Mouse (Mus musculus): Measurements from ENCODE around the gene Cdc7. TPM values are rescaled to one million over a fixed set of nuclear protein-coding genes. Genes with fewer than 3 reads are reported as not detected.

Gene Cdc7
- polyA plus RNA-seq, 1 experiment: 17.1 TPM

- no peaks in the 10 kb centered on the region for H3K4me1 ChIP-seq (ENCODE audit: control insufficient read depth, insufficient read depth, low read length)
- H3K27ac ChIP-seq (ENCODE audit: insufficient read depth, low read length): no peak overlapping the region
- TF ChIP-seq POLR2A (IDR thresholded peaks at IDR 0.05; ENCODE audit: low read depth, low read length): no peak
- TF ChIP-seq CTCF (IDR thresholded peaks at IDR 0.05; ENCODE audit: borderline replicate concordance, insufficient read depth, low read length): no peak
- H3K4me3 ChIP-seq (ENCODE audit: insufficient read depth, low read length): no peak overlapping the region
These were observed 25.7 kb downstream of the Cdc7 start for GRCm38 (mm10) chr5:106989786-106990185.

- Histone ChIP-seq H3K4me1 (ENCODE audit: control insufficient read depth, insufficient read depth, low read length) (no peaks in the 10 kb centered on the region; the same call in 1 of the 2 replicates), H3K4me3 (ENCODE audit: insufficient read depth, low read length) (no peak overlapping the region), H3K27ac (ENCODE audit: insufficient read depth, low read length) (peak overlapping the region; percentile 51; the same call in 1 of the 2 replicates)
- TF ChIP-seq POLR2A (IDR thresholded peaks at IDR 0.05; ENCODE audit: low read depth, low read length) (no peak), CTCF (IDR thresholded peaks at IDR 0.05; ENCODE audit: borderline replicate concordance, insufficient read depth, low read length) (peak; percentile 90)
These were observed 26.6 kb downstream of the Cdc7 start for GRCm38 (mm10) chr5:106990639-106991299.

GRCm38 (mm10) chr5:106991300-106991929 is 27.3 kb downstream of the Cdc7 start:
- H3K4me1 ChIP-seq (ENCODE audit: control insufficient read depth, insufficient read depth, low read length): no peaks in the 10 kb centered on the region; the same call in 1 of the 2 replicates
- peak overlapping the region; percentile 51 for H3K27ac ChIP-seq (ENCODE audit: insufficient read depth, low read length)
- H3K4me3 ChIP-seq (ENCODE audit: insufficient read depth, low read length): no peak overlapping the region
- TF ChIP-seq POLR2A (IDR thresholded peaks at IDR 0.05; ENCODE audit: low read depth, low read length) (no peak), CTCF (IDR thresholded peaks at IDR 0.05; ENCODE audit: borderline replicate concordance, insufficient read depth, low read length) (no peak)

- Histone ChIP-seq H3K27ac (ENCODE audit: insufficient read depth, low read length) (no peak overlapping the region), H3K4me1 (ENCODE audit: control insufficient read depth, insufficient read depth, low read length) (peaks cover 2% of the 10 kb centered on the region; the same call in 1 of the 2 replicates)
- TF ChIP-seq POLR2A (IDR thresholded peaks at IDR 0.05; ENCODE audit: low read depth, low read length) (no peak), CTCF (IDR thresholded peaks at IDR 0.05; ENCODE audit: borderline replicate concordance, insufficient read depth, low read length) (no peak)
These were observed 30.6 kb downstream of the Cdc7 start for GRCm38 (mm10) chr5:106994716-106995115.

GRCm38 (mm10) chr5:106995886-106996538 is 31.9 kb downstream of the Cdc7 start:
- TF ChIP-seq POLR2A (IDR thresholded peaks at IDR 0.05; ENCODE audit: low read depth, low read length) (no peak), CTCF (IDR thresholded peaks at IDR 0.05; ENCODE audit: borderline replicate concordance, insufficient read depth, low read length) (no peak)
- H3K4me1 ChIP-seq (ENCODE audit: control insufficient read depth, insufficient read depth, low read length): peaks cover 2% of the 10 kb centered on the region; the same call in 1 of the 2 replicates
- H3K27ac ChIP-seq (ENCODE audit: insufficient read depth, low read length): peak overlapping the region; percentile 1; the same call in 1 of the 2 replicates
- H3K4me3 ChIP-seq (ENCODE audit: insufficient read depth, low read length): no peak overlapping the region

More at GRCm38 (mm10) chr5:106994716-106995115, 30.6 kb downstream of the Cdc7 start:
- H3K4me3 ChIP-seq (ENCODE audit: insufficient read depth, low read length): no peak overlapping the region

GRCm38 (mm10) chr5:106996539-106997244 is 32.6 kb downstream of the Cdc7 start:
- peak overlapping the region; percentile 1; the same call in 1 of the 2 replicates for H3K27ac ChIP-seq (ENCODE audit: insufficient read depth, low read length)
- TF ChIP-seq CTCF (IDR thresholded peaks at IDR 0.05; ENCODE audit: borderline replicate concordance, insufficient read depth, low read length): no peak
- no peak overlapping the region for H3K4me3 ChIP-seq (ENCODE audit: insufficient read depth, low read length)
- peaks cover 2% of the 10 kb centered on the region; the same call in 1 of the 2 replicates for H3K4me1 ChIP-seq (ENCODE audit: control insufficient read depth, insufficient read depth, low read length)

GRCm38 (mm10) chr5:107001396-107002090 is 37.4 kb downstream of the Cdc7 start:
- no peak for TF ChIP-seq CTCF (IDR thresholded peaks at IDR 0.05; ENCODE audit: borderline replicate concordance, insufficient read depth, low read length)
- no peak for TF ChIP-seq POLR2A (IDR thresholded peaks at IDR 0.05; ENCODE audit: low read depth, low read length)
- Histone ChIP-seq H3K4me3 (ENCODE audit: insufficient read depth, low read length) (no peak overlapping the region), H3K27ac (ENCODE audit: insufficient read depth, low read length) (no peak overlapping the region), H3K4me1 (ENCODE audit: control insufficient read depth, insufficient read depth, low read length) (peaks cover 1% of the 10 kb centered on the region; the same call in 1 of the 2 replicates)

GRCm38 (mm10) chr5:107002091-107002416 is 37.9 kb downstream of the Cdc7 start:
- TF ChIP-seq POLR2A (IDR thresholded peaks at IDR 0.05; ENCODE audit: low read depth, low read length): no peak
- TF ChIP-seq CTCF (IDR thresholded peaks at IDR 0.05; ENCODE audit: borderline replicate concordance, insufficient read depth, low read length): no peak
- Histone ChIP-seq H3K4me1 (ENCODE audit: control insufficient read depth, insufficient read depth, low read length) (no peaks in the 10 kb centered on the region), H3K27ac (ENCODE audit: insufficient read depth, low read length) (no peak overlapping the region), H3K4me3 (ENCODE audit: insufficient read depth, low read length) (no peak overlapping the region)

GRCm38 (mm10) chr5:107009721-107010120 is 45.6 kb downstream of the Cdc7 start:
- Histone ChIP-seq H3K4me1 (ENCODE audit: control insufficient read depth, insufficient read depth, low read length) (no peaks in the 10 kb centered on the region), H3K27ac (ENCODE audit: insufficient read depth, low read length) (no peak overlapping the region), H3K4me3 (ENCODE audit: insufficient read depth, low read length) (no peak overlapping the region)
- TF ChIP-seq POLR2A (IDR thresholded peaks at IDR 0.05; ENCODE audit: low read depth, low read length) (no peak), CTCF (IDR thresholded peaks at IDR 0.05; ENCODE audit: borderline replicate concordance, insufficient read depth, low read length) (no peak)

Measured in embryonic fibroblast, embryonic 13.5 days (primary cell).